Mouse (Mus musculus) T-helper 2 cell (primary cell): ENCODE measurements around the gene Haus7.
"Not testable (repeated sequence)": the region's sequence is repeated elsewhere in the genome, so short reads cannot be mapped to it uniquely, and the experiment has no call there.

ENCODE experiments used
- in situ Hi-C: fragments of 300-600 bp; cut with MboI, MseI; formaldehyde crosslinking; loops from one replicate; pipeline ENCODE4 v1.15.1; 2025; ENCODE audit warnings: high pct_unique_total_duplicates

The Haus7 gene

GRCm38 (mm10) chrX:73458877-73459392 lies at the start of gene Haus7:
Gene Haus7, minus strand, starts transcription at chrX:73459044.
- in situ Hi-C loops = no loop called here

DNA sequence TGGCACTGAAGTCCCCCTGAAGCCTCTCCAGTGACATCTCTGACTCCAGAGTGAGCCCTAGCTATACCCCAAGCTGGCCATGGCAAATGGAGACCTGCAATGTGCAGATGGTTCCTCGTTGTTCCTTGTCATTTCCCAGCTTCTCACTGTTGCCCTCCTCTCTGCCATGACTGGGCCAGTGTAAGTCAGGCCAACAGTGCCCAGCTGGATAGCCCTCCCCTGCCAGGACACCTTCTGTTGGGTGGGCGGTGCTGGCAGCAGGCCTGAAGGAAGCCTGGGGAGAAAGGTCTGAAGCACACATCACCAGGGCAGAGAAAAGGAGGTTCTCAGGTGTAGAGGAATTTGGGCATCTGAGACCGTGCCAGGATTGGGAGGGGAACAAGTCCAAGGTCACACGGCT lies 47.7 kb upstream of the Haus7 start:
- in situ Hi-C loops = no loop called here

GRCm38 (mm10) chrX:73505130-73505735 lies 46.4 kb upstream of the Haus7 start:
- in situ Hi-C loops = no loop called here

GRCm38 (mm10) chrX:73496746-73497145 lies 37.9 kb upstream of the Haus7 start:
- in situ Hi-C loops = no loop called here

GRCm38 (mm10) chrX:73493567-73493966 lies 34.7 kb upstream of the Haus7 start:
- in situ Hi-C loops = not testable (repeated sequence)

DNA sequence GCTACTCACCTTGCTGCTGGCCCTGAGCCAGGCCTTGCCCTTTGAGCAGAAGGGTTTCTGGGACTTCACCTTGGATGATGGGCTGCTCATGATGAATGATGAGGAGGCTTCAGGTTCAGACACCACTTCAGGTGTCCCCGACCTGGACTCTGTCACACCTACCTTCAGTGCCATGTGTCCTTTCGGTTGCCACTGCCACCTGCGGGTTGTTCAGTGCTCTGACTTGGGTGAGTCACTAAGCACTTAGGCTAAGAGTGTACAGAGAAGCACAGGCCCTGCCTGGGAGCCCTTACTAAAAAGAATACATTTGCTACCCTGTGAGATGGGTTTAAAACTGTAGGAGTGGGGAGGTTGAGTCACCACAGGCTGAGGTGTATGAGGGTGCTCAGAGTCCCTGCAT lies 32.0 kb upstream of the Haus7 start:
- in situ Hi-C loops = no loop called here

- in situ Hi-C loops = no loop called here
These were observed 31.3 kb upstream of the Haus7 start for GRCm38 (mm10) chrX:73490186-73490585.

- in situ Hi-C loops = no loop called here
These were observed 28.1 kb upstream of the Haus7 start for GRCm38 (mm10) chrX:73486920-73487319.

GRCm38 (mm10) chrX:73484870-73485269 lies 26.0 kb upstream of the Haus7 start:
- in situ Hi-C loops = no loop called here

- in situ Hi-C loops = no loop called here
These were observed 25.2 kb upstream of the Haus7 start for GRCm38 (mm10) chrX:73484076-73484475.

DNA sequence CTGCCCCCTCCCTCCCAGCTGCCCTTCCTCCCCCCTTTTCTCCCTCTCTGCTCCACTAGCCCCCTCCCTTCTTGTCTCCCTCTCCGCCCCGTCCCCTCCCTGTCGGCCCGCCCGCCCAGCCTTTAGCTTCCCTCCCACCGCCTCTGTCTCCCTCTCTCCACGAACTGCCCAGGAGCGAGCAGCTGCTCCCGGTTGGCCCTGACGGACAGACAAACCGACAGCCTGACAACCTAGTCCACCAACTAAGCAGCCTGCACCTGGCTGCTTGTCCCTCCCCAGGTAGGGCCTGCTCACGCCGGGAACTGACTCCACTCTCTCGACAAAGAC lies 24.6 kb upstream of the Haus7 start, which contains the start of gene Bgn:
Bgn (plus strand) TSS at position 119 of the 327 bp plus-strand sequence.
- in situ Hi-C loops = no loop called here

DNA sequence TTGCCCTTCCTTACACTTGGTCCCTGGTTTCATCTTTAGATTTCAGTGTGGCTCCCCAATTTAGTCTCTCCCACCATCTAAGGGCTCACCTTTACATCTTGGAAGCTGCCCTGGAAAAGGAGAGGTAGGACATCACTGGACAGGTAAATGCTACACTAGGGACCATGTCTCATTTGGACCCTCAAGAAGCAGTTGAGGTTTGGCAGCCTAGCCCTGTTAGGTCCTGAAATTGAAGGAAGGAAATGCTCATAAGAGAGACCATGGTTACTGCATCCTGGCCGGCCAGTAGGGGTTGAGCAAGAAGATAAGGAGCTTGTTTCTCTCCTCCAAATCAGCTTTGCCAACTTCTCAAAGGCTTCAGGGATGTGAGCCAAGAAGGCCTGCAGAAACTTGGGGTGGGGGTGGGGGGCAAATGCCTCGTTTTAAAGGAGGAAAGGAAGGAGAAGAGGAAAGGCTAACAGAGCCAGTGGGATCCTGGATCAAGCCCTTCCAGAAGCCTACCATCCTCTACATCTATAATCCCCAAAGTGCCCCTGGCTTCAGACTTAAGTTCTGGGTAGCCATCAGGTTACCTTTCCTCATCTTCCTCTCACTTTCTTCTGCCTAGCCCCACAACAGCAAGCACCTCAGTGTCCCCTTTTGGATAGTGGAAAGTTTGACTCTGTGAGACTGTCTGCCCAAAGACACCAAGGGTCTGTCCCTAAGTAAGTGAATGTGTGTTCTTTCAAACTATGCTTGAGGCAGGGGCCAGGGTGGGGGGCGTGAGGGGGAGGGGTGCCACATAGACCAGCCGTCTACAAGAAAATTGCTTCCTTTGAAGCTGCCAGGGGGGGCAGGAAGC lies 24.0 kb upstream of the Haus7 start:
- in situ Hi-C loops = no loop called here

- in situ Hi-C loops = no loop called here
These were observed 21.5 kb upstream of the Haus7 start for GRCm38 (mm10) chrX:73480334-73480733.

DNA sequence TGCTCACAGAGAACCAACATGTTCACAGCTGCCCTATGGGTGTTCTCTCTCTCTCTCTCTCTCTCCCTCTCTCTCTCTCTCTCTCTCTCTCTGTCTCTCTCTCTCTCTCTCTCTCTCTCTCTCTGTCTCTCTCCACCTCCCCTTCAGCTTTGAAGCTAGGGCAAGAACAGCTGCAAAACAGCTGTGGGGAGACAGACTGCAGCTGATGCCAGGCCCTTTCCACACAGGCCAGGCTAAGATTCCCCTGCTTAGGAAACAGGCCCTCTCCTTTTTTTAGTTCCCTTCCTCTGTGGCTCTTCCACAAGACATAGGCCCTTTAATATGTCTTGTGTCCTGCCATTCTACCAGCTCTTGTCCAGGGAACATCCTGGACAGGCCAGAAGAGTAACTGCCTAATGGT lies 20.8 kb upstream of the Haus7 start:
- in situ Hi-C loops = no loop called here

DNA sequence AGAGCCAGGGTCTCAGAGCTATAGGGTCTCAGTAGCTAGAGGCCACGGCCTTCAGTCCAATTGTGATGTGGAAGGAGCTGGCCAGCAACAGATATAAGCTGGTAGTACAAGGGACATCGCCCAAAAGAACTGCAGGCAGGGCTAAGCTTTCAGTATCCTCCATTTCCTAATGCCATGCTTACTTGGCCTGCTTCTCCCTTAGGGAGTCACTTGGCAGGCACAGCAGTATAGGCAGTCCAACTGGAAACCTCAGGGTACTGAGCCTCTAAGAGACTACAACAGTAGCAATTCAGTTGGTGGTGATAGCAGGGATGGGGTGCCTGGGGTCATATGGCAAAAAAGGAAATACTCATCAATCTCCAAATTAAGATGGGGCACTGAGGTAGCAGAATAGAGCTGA lies 18.7 kb upstream of the Haus7 start:
- in situ Hi-C loops = no loop called here

- in situ Hi-C loops = no loop called here
These were observed 17.8 kb upstream of the Haus7 start for GRCm38 (mm10) chrX:73476621-73477020.

DNA sequence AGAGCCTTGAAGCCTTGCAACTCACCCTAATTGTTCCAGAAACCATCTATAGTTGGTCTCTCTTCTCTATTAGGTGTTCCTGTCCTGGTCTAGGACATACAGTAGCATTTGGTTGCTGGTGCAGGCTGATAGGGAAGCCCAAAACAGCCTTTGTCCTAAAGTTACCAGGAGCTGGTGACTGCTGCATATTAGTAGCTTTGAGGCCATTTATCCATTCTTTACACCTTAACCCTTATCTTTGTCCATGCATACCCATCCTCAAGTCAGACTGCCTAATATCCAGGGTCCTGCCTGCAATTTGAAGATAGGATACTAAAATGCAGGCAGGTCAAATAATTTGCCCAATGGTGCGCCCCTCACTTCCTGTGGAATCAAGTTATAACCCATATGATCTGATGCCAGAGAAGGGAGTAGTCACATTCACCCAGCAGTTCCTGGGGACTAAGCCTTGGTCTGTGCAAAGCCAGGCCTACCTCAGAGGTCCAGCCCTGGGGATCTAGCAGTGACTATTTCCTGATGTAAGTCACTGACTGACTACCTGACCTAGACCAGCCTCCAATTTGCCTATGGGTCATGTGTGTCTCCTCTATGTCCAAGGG lies 16.9 kb upstream of the Haus7 start:
- in situ Hi-C loops = no loop called here

DNA sequence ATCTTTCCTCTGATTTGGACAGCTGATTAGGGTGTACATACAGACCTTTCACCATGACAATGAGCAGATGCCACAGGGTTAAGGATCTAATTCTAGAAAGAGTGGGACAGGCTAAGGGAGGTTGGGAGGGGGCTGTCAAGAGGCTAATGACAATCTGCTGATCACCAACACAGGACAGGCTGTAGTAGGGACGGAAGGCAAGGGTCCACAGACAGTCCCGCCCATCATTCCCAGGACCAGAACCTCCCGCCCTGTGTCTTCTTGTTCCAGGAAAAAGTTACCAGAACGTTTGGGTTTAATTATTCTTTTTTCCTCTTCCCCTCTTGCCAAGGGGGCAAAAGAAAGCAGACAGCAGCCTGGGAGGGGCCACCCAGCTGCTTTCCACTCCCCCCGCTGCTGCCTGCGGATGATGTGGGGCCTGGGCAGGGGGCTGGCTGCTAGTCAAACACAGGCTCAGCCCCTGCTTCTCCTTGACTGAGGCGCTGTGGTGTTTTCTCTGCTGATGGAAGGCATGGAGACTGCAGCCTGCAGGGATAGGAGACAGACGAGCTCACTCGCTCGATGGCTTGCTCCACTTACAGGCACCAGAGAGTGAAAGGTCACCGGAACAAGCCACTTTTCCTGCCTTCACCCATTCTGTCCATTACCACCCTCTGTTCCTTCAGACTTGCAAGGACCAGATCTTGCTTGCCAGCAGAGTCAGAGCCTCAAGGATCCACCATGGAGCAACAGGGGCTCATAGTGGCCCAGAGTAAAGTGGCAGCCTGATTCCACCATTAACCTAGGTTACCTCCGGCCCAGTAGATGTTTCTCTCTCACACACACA lies 15.7 kb upstream of the Haus7 start:
- in situ Hi-C loops = no loop called here

DNA sequence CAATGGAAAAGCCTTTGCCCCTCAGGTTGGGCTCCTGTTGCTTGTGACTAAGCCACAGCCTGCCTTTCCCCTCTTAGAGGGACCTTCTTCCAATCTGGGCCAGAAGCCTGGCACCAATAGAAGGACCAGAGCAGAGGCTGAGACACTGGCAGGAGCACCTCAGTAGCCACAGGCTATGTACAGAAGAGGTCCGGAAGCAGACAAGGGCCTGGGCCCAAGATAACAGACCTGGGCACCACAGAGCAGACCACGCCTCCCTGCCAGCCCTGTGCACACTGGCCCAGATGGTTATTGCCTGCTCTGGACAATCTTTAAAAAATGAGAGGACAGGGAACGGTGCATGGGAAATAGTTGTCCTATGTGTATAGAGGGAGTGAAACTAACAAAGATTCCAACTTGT lies 12.9 kb upstream of the Haus7 start:
- in situ Hi-C loops = no loop called here

DNA sequence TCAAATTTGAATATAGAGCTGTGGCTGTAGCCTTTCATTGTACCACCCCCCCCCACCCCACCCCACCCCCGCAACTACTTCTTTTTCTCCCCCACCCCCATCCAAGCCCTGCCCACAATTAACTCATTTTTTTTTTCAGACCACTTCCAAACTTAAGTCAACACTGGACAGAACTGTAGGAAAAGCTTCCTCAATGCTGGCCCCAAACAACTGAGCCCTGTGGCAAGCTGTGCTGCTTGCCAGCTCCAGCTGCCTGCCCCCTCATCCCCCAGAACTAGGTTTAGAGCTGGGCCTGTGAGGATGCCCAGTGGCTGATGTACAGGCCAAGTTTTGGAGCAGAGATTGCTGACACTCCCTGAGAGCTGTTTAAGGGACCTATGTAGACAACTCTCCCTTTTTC lies 9.9 kb upstream of the Haus7 start:
- in situ Hi-C loops = no loop called here

DNA sequence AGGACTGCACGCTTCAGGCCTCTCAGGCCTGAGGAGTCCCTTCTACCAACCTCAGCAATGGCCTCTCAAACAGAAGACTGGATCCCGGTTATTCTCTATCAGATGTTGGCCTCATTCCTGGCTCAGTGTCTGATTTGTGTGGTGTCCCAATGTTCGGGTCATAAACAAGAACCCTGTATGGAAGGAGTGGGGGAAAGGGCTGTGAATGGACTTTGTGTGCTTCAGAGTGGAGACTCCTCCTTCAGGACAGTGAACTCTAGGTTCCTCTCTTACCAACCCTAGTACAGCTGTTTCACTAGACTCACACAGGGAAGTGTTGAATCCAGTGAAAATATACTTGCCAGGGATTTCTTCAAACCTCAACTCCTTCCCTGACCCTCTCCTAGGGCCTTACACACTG lies 9.5 kb upstream of the Haus7 start:
- in situ Hi-C loops = no loop called here
